Mouse (Mus musculus) thymus, postnatal 4 days (tissue): ENCODE data around the gene Ell.

Source experiments
- DNase-seq: peaks from one replicate; pipeline ENCODE4 v3.0.0; 2021

Ell gene

DNA sequence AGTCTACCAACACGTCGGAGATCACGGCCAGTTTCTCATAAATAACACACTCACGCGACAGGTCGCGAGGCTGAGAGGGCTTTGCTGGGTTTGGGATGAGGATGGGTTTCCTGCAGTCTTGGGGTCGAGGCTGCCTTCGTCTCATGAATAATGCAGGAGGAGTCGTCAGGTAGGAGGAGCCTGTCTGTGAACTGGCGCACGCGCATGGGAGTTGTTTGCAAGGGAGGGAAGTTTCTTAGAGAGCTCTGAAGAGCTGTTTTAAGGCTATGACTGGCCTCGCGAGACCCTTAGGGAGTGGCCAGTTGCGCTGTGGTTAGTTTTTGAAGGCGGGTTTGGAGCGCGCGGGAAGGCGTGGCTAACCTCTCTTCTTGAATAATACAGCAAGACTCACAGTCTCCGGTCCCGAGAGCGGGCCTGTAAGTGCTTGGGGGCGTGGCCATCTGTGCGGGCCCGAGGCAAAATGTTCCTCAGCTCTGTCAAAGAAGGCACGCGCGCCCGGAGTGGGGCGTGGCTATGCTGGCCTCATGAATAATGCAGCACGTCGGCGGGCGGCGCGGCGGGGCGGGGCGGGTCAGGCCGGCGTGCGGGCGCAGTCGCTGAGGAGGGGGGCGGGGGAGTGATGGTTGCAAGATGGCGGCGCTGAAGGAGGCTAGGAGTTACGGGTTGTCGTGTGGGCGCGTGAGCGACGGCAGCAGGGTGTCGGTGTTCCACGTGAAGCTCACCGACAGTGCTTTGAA, at the start of gene Ell:
Gene Ell, plus strand, starts transcription at position 381 of the 737 bp plus-strand sequence.
- DNase-seq: peak; percentile 100

DNA sequence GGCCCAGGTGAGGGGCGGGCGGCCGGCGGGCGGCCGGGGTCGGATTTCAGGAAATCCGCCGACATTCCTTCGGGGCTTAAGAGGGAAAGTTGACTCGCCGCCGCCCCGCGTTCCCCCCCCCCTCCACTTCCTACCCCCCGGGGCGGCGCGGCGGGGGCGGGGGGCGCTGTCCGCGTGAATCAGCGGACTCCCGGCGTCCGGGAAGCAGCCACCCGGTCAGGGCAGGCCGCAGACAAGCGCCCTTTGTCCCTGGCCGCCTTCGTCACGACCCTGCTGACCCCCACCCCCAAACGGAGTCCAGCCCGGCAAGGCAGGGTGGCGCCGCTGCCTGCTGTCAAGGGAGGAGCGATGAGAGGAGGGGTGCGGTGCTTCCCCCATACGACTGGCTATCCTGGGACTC, 49.7 kb upstream of the Ell start:
- DNase-seq: no peak

DNA sequence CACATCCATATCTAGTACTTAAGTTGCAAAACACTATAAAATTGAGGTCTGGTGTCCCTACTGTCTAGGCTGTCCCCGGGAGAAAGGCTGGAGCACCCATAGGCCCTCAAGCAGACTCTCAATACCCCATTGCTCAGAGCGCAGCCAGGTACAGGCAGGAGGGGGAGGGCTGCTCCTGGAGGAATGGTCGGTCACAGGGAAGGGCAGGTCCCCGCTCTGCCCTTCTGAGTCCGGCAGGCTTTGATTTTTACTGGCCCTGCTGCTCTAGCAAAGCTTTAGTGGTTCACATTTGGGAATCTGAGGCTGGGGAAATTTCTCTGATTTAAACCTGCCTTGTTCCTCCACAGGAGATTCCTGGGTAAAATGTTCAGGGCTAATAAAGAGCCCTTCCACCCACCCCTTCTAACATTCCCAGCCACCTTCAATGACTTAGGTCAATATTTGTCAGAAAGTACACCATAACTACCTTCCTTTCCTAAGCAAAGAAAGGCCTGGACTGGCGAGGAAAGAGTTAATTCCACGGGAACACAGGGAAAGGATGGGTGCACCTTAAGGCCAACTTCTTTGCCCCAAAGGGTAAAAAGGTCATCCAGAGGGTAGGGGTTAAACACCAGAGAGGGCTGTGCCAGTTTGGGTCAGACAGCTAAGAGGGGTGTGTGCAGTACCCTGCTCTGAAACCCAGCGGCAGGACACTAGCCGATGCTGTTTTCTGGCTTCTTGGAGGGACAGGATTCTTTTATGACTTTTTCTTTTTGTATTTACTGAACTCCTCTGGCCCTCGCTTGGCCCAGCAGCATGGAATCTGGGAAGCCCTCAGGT, 49.0 kb upstream of the Ell start:
- no peak for DNase-seq

DNA sequence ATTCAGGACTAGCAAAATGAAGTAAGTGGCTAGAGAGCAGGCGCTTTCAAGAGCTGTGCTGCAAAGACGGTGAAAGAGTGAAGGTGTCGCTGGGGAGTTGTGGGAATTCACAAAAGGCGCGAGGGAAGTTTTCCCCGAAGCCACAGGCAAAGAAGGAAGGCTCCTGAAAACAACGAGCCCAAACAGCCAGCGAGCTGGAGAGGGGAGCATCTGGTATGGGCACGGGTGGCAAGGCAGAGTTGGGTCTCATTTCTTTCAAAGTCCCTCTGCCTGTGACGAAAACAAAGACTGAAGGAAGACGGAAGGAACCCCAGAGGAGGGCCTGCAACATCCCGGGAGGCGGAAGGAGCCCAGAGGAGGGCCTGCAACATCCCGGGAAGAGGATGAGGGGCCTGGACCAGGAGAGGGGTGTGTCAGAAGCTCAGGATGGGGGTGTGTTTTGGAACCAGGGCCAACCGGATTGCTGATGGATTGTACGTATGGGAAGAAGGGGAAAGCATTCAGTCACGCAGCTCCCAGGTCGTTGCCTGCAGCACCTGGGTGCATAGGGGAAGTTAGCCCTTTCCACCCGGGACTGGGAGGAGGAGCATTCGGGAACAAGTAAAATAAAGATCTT, 48.3 kb upstream of the Ell start:
- DNase-seq: no peak

DNA sequence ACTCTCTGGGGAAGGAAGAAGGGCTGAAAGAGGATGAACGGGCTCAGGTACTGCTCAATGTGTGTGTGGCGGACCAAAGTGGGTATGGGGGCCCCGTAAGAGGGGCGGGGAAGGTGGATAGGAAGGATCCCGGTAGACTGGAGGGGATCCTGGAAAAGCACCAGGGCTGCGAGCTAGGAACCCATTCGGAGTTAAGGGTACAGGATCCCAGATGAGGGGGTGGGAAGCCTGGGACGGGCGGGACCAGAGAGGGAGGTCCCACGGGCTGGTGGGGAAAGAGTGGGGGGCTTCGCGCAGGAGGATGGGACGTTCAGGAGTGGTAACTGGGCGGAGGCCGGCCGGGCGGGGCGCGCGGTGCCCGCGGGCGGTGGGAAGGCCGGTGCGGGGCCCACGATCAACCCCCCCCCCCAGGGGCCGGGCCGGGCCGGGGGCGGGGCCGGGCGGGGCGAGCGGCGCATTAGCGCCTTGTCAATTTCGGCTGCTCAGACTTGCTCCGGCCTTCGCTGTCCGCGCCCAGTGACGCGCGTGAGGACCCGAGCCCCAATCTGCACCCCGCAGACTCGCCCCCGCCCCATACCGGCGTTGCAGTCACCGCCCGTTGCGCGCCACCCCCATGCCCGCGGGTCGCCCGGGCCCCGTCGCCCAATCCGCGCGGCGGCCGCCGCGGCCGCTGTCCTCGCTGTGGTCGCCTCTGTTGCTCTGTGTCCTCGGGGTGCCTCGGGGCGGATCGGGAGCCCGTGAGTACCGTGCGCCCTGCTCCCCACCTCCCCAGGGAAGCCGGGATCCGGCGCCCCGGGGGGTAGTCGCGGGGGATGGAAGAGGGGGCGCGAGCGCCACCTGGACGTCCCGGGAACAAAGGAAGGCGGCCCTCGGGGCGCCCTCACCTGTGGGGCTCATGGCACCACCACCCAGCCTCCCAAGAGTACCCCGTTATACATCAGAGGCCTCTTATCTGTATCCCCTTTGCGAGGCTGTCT, 46.3 kb upstream of the Ell start, which contains the start of gene Crlf1:
Gene Crlf1, plus strand, starts transcription at position 495 of the 977 bp plus-strand sequence.
- DNase-seq: no peak

DNA sequence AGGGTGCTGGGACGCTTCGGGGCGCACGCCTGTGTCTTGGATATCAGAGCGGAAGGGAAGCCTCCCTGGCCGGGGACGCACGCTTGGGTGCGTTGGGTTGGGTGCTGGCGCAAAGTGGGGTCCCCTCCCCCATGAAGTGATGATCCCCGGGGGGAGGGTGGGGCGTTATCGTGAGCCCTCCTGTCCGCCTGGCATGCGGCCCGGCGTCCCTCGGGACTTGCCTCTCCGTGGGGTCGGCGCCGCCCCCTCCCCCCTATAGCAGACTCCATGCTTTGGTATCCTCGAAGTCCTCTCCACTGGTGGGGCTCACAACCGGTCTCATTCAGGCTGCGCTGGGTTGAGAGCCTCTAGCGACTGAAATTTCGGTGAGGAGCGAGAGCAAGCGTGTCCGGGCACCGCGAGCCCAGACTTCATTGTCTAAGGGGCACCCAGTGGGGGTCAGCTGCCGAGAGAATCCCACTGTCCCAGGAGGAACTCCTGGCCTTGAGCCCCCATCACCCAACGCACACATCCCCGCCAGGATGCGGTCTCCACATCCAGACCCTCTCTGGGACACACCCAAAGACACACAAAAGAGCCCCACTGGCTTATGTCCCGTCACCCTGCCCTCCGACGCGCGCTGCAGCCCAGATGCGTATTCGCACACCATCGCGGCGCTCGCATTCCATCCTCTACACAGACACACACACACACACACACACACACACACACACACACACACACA, 45.4 kb upstream of the Ell start:
- DNase-seq: no peak

DNA sequence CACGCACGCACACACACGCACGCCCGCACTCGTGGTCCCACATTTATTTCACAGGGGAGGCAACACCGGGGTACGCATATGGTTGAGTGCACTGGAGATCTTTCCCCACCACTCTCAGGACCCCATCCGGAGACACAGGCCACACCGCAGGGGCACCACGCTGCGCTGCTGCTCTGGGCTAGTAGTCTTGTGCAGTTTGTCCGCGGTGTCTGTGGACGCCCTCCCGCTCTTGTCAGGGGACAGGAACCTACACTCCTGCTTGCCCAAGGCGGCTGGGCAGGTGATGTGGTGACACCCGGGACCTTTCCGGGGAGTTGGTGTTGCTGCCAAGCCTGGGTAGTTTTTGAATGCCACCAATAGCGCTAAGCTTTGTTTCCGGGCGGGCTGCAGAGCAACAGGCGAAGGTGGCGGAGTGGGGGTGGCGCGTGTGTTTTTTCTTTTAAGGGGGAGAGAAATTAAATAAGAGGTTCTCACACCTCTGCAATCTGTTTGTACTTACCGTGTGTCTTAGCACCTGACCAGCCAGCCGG, 44.8 kb upstream of the Ell start:
- peak; percentile 41 for DNase-seq

DNA sequence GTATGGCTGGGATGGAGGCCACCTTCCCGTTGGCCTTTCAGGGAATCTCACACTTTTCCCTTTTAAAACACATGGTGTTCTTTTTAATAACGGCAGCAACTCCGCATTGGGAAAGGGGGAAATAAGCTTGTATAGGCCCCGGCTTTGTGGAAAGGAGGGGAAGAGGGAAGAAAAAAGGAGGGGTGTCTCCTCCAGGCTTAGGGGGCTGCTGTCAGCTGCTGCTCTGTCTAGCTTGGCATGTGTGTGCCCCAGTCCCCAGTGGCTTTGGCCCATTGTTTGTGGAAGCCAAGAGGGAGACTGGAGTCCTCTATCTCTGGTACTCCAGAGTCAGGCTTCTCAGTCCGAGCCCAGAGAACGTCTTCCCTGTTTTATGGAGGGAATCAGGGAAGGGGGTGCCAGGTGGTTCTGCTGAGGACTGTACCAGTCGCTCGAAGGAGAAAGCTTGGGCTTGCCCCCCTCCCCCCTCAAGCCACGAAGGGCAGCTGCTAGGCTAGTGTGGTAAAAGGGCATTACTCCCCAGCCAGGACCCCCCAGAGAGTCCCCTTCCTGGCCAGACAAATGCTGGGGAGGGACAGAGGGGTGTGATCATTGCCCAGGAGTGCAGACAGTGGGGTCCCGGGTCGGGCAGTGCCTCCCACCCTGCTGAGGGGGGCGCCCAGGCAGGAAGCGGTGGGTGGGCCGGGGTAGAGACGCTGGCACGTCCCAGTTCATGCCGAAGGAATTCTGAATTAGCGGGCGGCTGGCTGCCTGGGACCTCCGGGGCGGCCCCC, 44.1 kb upstream of the Ell start:
- no peak for DNase-seq

DNA sequence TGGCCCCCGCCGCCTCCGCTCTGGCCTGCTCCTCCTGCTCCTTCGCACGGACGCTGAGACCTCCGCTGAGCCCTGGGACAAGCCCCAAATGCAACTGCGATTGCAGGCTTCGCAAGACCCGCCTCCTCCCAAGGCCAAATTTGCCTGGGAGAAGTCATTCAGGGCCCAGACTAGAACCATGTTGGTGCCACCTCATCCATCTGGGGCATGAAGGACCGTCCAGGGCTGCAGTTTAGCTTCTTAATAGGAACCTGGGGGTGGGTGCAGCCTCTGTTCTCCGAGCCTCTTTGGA, 43.5 kb upstream of the Ell start:
- DNase-seq: no peak

DNA sequence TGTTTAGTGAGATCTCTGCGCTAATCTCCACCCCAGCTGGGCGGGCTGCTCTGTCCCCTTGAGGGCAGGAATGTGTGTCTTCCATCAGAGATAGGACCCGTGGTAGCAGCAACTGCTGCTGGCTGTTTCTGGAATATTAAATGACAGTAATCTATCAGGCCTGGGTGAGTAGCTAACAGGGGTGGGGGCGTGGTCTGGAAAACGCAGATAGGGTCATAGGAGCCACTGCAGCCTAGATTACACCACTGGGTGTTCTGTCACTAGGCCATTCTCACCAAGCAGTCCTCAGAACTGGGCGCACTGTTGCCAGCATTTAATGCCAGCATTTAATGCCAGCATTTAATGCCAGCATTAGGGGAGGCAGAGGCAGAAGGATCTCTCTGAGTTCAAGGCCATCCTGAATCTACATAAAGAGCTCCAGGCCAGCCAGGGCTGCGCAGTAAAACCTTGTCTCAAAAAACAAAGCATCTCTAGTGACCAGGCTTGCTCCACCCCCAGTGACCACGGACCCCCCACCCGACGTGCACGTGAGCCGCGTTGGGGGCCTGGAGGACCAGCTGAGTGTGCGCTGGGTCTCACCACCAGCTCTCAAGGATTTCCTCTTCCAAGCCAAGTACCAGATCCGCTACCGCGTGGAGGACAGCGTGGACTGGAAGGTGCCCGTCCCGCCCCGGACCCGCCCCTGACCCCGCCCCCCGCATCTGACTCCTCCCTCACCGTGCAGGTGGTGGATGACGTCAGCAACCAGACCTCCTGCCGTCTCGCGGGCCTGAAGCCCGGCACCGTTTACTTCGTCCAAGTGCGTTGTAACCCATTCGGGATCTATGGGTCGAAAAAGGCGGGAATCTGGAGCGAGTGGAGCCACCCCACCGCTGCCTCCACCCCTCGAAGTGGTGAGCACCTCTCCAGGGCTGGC, 38.6 kb upstream of the Ell start:
- DNase-seq: peak; percentile 68

DNA sequence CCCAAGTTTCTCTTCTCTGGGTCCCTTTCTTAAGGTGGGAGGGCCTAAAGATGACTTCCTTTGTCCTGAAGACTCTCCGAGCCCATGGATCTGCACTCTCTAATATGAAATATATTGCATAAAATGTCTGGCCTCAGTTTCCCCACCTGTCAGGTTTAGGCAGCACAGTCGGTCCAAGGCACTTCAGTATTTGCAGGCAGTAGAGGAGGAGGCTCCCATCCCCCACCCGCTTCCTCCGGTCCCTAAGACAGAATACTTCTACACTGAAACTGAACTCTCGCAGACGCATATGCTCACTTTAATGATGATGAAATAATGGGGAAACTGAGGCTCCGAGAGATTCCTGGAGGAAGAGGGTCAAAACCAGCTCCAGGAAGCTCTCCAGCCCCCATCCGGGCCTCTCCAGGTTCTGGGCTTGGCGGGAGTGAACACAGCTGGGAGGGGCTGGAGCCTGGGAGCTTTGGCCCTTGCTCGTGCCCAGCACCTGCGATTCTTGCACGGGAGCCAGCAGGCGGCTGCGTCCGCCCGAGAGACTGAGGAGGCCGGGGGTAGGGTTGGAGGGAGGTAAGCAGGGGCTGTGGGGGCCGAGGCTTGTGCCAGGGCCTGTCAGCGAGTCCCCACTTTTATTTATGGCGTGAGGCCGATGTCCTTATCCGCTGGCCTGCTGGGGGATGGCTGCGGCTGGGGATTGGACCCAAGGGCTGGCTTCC, 37.3 kb upstream of the Ell start:
- DNase-seq: no peak

DNA sequence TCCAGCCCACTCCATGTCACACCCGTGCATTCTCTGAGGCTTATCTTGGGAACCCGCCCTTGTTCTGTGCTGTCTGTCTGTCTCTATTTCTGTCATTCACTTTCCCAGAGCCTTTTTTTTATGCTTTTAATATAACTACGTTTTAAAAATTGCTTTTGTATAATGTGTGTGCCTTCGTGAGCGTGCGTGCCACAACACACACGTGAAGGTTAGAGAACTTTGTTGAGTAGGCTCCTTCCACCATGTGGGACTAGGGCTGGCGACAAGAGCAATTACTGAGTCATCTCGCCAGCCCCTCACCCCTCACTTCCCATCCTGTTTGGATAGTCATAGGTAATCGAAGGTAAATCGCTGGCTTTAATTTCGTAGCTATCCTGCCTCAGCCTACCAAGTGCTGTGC, 36.7 kb upstream of the Ell start:
- DNase-seq: no peak

DNA sequence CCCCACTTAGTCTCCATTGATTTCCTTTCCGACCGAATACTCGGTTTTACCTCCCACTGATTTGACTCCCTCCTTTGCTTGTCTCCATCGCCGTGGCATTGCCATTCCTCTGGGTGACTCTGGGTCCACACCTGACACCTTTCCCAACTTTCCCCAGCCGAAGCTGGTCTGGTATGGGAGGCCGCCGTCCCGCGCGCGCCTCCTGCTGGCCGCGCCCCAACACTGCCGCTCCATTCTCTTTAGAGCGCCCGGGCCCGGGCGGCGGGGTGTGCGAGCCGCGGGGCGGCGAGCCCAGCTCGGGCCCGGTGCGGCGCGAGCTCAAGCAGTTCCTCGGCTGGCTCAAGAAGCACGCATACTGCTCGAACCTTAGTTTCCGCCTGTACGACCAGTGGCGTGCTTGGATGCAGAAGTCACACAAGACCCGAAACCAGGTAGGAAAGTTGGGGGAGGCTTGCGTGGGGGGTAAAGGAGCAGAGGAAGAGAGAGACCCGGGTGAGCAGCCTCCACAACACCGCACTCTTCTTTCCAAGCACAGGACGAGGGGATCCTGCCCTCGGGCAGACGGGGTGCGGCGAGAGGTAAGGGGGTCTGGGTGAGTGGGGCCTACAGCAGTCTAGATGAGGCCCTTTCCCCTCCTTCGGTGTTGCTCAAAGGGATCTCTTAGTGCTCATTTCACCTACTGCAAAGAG, 36.1 kb upstream of the Ell start:
- peak; percentile 79 for DNase-seq

DNA sequence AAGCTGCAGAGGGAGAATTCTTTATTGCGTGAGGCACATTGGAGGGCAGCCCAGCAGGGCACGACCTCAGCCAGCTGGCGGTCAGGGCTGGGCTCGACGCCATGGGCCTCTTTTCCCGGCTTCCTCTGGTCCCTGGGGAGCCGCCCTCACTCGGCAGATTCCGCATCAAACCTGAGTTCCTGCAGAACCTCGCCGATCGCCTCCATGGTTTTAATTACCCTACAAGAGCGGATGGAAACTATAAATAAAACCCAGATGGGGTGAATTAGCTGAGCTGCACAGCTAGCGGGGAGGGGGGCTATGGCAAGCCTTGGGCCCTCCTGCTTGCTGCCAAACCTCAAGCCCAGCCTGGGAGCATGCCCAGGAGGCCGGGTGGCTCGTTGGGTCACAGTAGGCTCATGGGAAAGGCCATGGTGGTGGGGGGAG, 35.0 kb upstream of the Ell start:
- DNase-seq: no peak

DNA sequence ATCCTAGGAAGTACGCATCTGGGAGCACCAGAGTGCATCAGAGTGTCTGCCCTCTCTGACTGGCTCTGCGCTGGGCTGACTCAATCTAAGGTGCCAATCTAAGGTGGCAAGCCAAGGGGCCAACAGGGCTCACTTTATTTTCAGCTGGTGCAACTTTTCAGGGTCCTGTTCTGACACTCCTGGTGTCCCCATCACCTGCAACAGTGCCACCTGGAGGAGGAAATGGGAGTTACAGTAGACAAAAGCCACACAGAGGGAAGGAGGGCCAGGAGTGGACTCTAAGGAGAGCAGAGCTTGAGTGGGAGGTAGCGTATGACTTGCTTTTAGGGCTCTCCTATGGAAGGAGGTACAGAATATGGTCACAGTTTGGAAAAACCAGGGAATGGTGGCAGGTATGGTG, 34.4 kb upstream of the Ell start:
- DNase-seq: peak; percentile 91

DNA sequence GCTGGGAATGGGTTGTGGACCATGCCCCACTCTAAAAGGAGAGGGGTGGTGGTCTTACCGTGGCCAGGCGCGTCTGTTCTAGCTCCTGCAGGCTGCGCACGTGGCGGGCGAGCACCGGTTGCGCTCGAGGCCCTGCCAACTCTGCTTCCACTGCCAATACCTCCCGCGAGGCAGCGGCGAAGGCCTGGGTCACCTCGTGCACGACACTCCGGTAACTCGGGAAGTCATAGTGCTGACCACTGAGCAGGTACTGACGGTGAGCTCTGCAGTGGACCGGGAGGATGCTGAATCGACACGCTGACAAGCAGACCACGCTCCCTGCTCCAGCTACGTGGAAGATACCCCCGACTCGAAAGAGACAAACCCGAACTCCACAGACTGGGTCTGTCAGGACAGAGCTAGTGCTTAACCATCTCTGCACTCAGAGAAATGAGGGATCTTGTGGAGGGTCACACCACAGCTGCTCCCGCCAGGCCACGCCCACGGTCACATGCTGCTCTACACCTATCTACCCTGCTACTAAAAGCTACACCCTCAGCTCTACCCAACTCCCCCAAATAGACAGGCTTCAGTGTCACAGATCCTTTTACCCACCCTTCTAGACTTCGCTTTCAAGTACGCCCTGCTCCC, 33.4 kb upstream of the Ell start:
- DNase-seq: peak; percentile 44

DNA sequence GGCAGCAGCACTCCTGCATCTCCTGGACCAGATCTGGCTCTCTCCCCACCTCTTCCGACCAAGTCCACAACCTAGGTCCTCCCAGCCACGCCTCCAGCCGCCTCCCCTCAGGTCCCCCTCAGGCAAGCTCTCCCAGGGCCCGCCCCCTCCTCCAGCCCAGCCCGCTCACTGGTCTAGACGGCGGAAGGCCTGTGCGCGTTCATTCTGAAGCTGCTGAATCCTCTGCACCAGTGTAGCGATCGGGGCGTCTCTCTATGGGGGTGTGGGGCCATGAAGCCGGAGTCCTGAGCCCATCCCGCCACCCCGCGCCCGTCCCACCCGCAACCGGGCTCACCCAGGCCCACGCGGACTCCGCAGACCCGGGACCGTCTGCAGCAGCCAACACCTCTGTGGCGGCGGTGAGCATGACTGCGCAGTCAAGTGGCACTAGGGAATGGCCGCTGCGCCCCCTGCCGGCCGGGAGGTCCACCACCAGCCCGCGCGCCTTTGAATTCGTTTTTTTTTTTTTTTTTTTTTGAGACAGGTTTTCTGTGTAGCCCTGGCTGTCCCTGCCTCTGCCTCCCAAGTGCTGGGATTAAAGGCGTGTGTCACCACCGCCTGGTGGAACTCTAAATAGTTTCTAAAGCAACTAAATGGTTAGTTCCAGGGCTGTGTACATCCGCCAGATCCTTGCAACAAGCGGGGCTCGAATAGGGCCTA, 32.8 kb upstream of the Ell start, which contains the start of gene Rex1bd:
Gene Rex1bd, minus strand, starts transcription at position 425 of the 699 bp plus-strand sequence.
- DNase-seq: peak; percentile 97
